Mouse (Mus musculus): Measurements from ENCODE around the gene Sema4b. TPM values are rescaled to one million over a fixed set of nuclear protein-coding genes. Genes with fewer than 3 reads are reported as not detected.

Sema4b gene
- polyA plus RNA-seq, 1 experiment from 2014 or later: 21.9 TPM

GRCm38 (mm10) chr7:80231971-80232488 is 45.4 kb downstream of the Sema4b start:
- Histone ChIP-seq H3K9me3 (replicated peaks) (no peaks in the 10 kb centered on the region), H3K36me3 (peaks cover 15% of the 10 kb centered on the region), H3K9ac (peak overlapping the region; percentile 55), H3K4me3 (replicated peaks) (peak overlapping the region; percentile 74), H3K27ac (peak overlapping the region; percentile 82), H3K4me1 (peaks cover 34% of the 10 kb centered on the region), H3K27me3 (no peaks in the 10 kb centered on the region), H3K4me2 (peak overlapping the region; percentile 90)
- WGBS: under 1% methylated on average over 29 of the region's 29 CpGs
- peak; percentile 37 for ATAC-seq (replicated peaks; ENCODE audit: low FRiP score)

- peak within 1 kb of the TSS; percentile 83 for H3K27ac ChIP-seq
- peak; percentile 99 for ATAC-seq (replicated peaks; ENCODE audit: low FRiP score)
- H3K4me1 ChIP-seq: peaks cover 34% of the 10 kb centered on the region
- H3K9me3 ChIP-seq (replicated peaks): no peaks in the 10 kb centered on the region
- H3K4me2 ChIP-seq: peak within 1 kb of the TSS; percentile 90
- H3K9ac ChIP-seq: peak within 1 kb of the TSS; percentile 76
- no peaks in the 10 kb centered on the region for H3K27me3 ChIP-seq
- peaks cover 9% of the 10 kb centered on the region for H3K36me3 ChIP-seq
- WGBS: 1% methylated on average over 56 of the region's 56 CpGs
- peak within 1 kb of the TSS; percentile 74 for H3K4me3 ChIP-seq (replicated peaks)
Observed at GRCm38 (mm10) chr7:80232489-80233029, 45.9 kb downstream of the Sema4b start, which contains the start of the genes Cib1 and Gdpgp1. TSS of gene Cib1 (minus strand) at chr7:80232813. TSS of gene Gdpgp1 (plus strand) at chr7:80232865.

DNA sequence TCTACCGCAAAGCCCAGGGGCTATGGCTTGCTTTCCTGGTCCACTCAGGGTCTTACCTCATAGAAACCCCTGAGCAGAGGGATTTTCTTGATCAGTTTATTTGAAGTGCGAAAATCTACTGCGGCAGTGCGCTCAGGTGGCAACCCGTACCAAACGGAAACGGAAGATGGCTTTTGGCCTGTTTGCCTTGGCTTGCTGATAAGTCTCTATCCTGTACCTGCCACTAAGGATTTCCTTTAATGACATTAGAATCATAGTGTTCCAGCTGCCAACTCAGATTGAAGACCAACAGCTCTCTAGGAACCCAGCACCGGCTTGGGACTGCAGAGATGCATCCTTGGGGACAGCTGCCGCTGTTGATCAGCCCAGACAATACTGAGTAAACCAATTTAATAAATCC is 47.2 kb downstream of the Sema4b start:
- no peak for ATAC-seq (replicated peaks; ENCODE audit: low FRiP score)
- 72% methylated on average over 9 of the region's 9 CpGs for WGBS
- H3K36me3 ChIP-seq: peaks cover 10% of the 10 kb centered on the region
- H3K27me3 ChIP-seq: no peaks in the 10 kb centered on the region
- peaks cover 34% of the 10 kb centered on the region for H3K4me1 ChIP-seq
- H3K4me2 ChIP-seq: peak overlapping the region; percentile 90
- no peak overlapping the region for H3K27ac ChIP-seq
- H3K9me3 ChIP-seq (replicated peaks): no peaks in the 10 kb centered on the region
- H3K9ac ChIP-seq: no peak overlapping the region
- H3K4me3 ChIP-seq (replicated peaks): peak overlapping the region; percentile 74

DNA sequence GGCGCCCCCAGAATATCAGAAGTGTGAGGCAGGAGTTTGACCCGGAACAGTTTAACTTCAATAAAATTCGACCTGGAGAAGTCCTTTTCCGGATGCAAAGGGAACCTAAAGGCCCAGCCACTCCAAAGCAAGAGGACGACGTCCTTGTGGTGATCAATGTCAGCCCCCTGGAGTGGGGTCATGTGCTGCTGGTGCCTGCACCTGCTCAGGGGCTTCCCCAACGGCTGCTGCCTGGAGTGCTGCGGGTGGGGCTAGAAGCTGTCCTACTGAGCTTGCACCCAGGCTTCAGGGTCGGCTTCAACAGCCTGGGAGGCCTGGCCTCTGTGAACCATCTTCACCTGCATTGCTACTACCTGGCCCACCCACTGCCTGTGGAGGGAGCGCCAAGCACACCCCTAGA is 51.9 kb downstream of the Sema4b start:
- Histone ChIP-seq H3K27ac (no peak overlapping the region), H3K36me3 (peaks cover 33% of the 10 kb centered on the region), H3K9ac (no peak overlapping the region), H3K4me3 (replicated peaks) (no peak overlapping the region), H3K27me3 (no peaks in the 10 kb centered on the region), H3K4me2 (no peak overlapping the region), H3K9me3 (replicated peaks) (no peaks in the 10 kb centered on the region), H3K4me1 (peaks cover 6% of the 10 kb centered on the region)
- 89% methylated on average over 10 of the region's 10 CpGs for WGBS
- ATAC-seq (replicated peaks; ENCODE audit: low FRiP score): no peak

DNA sequence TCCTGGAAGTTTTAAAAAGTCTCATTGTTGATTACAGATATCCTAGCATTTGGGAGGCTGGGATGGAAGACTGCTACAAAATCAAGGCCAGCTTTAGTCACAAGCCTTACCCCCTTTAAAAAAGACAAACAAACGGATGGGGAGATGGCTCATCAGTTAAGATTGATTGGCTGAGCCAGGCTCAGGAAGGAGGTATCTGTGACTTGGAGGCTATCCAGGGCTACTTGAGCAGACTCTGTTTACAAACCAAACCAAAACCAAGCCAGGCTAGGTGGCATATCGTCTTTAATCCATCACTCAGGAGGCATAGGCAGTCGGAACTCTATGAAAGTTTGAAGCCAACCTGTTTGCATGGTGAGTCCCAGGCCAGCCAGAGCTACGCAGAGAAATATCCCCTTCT is 55.0 kb downstream of the Sema4b start:
- H3K4me3 ChIP-seq (replicated peaks): no peak overlapping the region
- H3K9me3 ChIP-seq (replicated peaks): no peaks in the 10 kb centered on the region
- H3K27me3 ChIP-seq: no peaks in the 10 kb centered on the region
- no peak overlapping the region for H3K9ac ChIP-seq
- H3K4me1 ChIP-seq: no peaks in the 10 kb centered on the region
- no peak overlapping the region for H3K4me2 ChIP-seq
- H3K27ac ChIP-seq: no peak overlapping the region
- no peak for ATAC-seq (replicated peaks; ENCODE audit: low FRiP score)
- peaks cover 33% of the 10 kb centered on the region for H3K36me3 ChIP-seq
- WGBS: 80% methylated on average over 4 of the region's 4 CpGs

DNA sequence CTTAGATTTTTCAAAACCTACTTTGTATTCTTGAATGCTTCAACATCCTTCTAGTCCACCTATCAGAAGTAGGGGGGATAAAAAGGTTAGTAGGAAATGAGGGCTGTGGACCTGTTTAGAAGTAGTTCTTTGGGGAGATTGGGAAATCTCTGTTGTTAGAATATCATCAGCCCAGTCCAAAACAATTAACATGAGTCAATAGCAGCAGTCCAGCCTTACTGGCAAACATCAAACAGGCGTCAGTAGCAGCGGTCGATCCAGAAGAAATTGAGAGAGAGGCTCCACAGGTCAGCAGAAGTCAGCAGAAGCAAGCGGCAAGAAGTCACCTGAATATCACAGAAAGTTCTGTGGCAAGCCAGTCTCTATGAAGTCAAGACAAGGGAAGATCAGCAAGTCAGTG is 58.2 kb downstream of the Sema4b start:
- Histone ChIP-seq H3K4me3 (replicated peaks) (no peak overlapping the region), H3K4me1 (no peaks in the 10 kb centered on the region), H3K36me3 (peaks cover 14% of the 10 kb centered on the region), H3K9me3 (replicated peaks) (no peaks in the 10 kb centered on the region), H3K9ac (no peak overlapping the region), H3K4me2 (no peak overlapping the region), H3K27me3 (no peaks in the 10 kb centered on the region), H3K27ac (no peak overlapping the region)
- ATAC-seq (replicated peaks; ENCODE audit: low FRiP score): no peak
- 96% methylated on average over 4 of the region's 4 CpGs for WGBS

- peak within 1 kb of the TSS; percentile 65 for H3K4me2 ChIP-seq
- 0 out of 2 replicates have a peak, but pooled peaks cover 4% of the 10 kb centered on the region for H3K36me3 ChIP-seq
- no peaks in the 10 kb centered on the region for H3K9me3 ChIP-seq (replicated peaks)
- no peaks in the 10 kb centered on the region for H3K27me3 ChIP-seq
- H3K9ac ChIP-seq: peak within 1 kb of the TSS; percentile 59
- peak within 1 kb of the TSS; percentile 78 for H3K27ac ChIP-seq
- under 1% methylated on average over 48 of the region's 48 CpGs for WGBS
- peak; percentile 98 for ATAC-seq (replicated peaks; ENCODE audit: low FRiP score)
- no peaks in the 10 kb centered on the region for H3K4me1 ChIP-seq
- H3K4me3 ChIP-seq (replicated peaks): peak within 1 kb of the TSS; percentile 55
Observed at GRCm38 (mm10) chr7:80246148-80246721, 59.6 kb downstream of the Sema4b start, which contains the start of gene Ttll13. TSS of gene Ttll13 (plus strand) at chr7:80246376.

DNA sequence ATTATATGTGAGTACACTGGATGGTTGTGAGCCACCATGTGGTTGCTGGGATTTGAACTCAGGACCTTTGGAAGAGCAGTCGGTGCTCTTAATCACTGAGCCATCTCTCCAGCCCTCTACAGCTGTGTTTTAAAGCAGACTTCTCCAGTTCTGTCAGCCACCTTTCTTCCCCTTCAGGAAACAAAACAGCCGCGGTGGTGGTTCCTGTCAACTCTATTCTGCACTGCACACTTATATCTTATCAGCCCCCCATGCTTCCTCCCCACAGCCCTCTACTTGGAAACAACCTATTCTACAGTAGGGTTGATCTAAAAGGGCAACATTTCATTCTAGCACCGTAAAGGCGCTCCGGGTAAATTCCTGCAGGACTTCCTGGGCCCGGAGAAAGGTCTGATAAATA is 60.2 kb downstream of the Sema4b start:
- no peak for ATAC-seq (replicated peaks; ENCODE audit: low FRiP score)
- Histone ChIP-seq H3K9ac (peak overlapping the region; percentile 59; the same call in 1 of the 2 replicates), H3K36me3 (no peaks in the 10 kb centered on the region), H3K4me3 (replicated peaks) (peak overlapping the region; percentile 55), H3K27me3 (no peaks in the 10 kb centered on the region), H3K9me3 (replicated peaks) (no peaks in the 10 kb centered on the region), H3K27ac (peak overlapping the region; percentile 78; the same call in 1 of the 2 replicates), H3K4me1 (no peaks in the 10 kb centered on the region), H3K4me2 (peak overlapping the region; percentile 65)
- 68% methylated on average over 7 of the region's 7 CpGs for WGBS

DNA sequence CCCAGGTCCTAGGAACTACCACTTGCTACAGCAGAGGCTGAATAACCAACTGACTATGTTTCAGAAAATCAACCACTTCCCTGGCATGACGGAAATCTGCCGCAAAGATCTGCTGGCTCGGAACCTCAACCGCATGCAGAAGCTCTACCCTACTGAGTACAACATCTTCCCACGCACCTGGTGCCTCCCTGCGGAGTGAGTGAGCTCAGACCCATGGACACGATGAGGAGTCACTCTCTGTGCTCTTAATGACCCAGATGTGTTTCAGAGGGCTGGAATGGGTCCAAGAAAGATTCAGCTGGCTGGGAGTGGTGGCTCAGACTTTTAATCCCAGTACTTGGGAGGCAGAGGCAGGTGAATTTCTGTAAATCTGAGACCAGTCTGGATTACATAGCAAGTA is 65.8 kb downstream of the Sema4b start:
- Histone ChIP-seq H3K27me3 (peaks cover 4% of the 10 kb centered on the region; the same call in 1 of the 2 replicates), H3K36me3 (no peaks in the 10 kb centered on the region), H3K4me1 (no peaks in the 10 kb centered on the region), H3K4me3 (replicated peaks) (no peak overlapping the region), H3K27ac (no peak overlapping the region), H3K4me2 (no peak overlapping the region), H3K9ac (no peak overlapping the region), H3K9me3 (replicated peaks) (no peaks in the 10 kb centered on the region)
- ATAC-seq (replicated peaks; ENCODE audit: low FRiP score): no peak
- 74% methylated on average over 7 of the region's 7 CpGs for WGBS

GRCm38 (mm10) chr7:80252886-80253285 is 66.2 kb downstream of the Sema4b start:
- H3K4me3 ChIP-seq (replicated peaks): no peak overlapping the region
- no peaks in the 10 kb centered on the region for H3K9me3 ChIP-seq (replicated peaks)
- H3K27ac ChIP-seq: no peak overlapping the region
- H3K36me3 ChIP-seq: no peaks in the 10 kb centered on the region
- no peak for ATAC-seq (replicated peaks; ENCODE audit: low FRiP score)
- H3K27me3 ChIP-seq: peaks cover 4% of the 10 kb centered on the region; the same call in 1 of the 2 replicates
- H3K4me1 ChIP-seq: no peaks in the 10 kb centered on the region
- H3K4me2 ChIP-seq: no peak overlapping the region
- WGBS: 86% methylated on average over 11 of the region's 11 CpGs
- no peak overlapping the region for H3K9ac ChIP-seq

GRCm38 (mm10) chr7:80255981-80256380 is 69.3 kb downstream of the Sema4b start:
- no peak overlapping the region for H3K9ac ChIP-seq
- H3K27me3 ChIP-seq: peaks cover 16% of the 10 kb centered on the region
- no peak overlapping the region for H3K4me3 ChIP-seq (replicated peaks)
- no peak for ATAC-seq (replicated peaks; ENCODE audit: low FRiP score)
- no peak overlapping the region for H3K4me2 ChIP-seq
- H3K9me3 ChIP-seq (replicated peaks): no peaks in the 10 kb centered on the region
- H3K27ac ChIP-seq: no peak overlapping the region
- H3K4me1 ChIP-seq: peaks cover 7% of the 10 kb centered on the region; the same call in 1 of the 2 replicates
- WGBS: 75% methylated on average over 2 of the region's 2 CpGs
- H3K36me3 ChIP-seq: no peaks in the 10 kb centered on the region

GRCm38 (mm10) chr7:80257706-80258105 is 71.1 kb downstream of the Sema4b start:
- Histone ChIP-seq H3K27ac (no peak overlapping the region), H3K4me1 (peaks cover 17% of the 10 kb centered on the region), H3K4me2 (no peak overlapping the region), H3K9me3 (replicated peaks) (no peaks in the 10 kb centered on the region), H3K9ac (no peak overlapping the region), H3K27me3 (peaks cover 16% of the 10 kb centered on the region), H3K36me3 (no peaks in the 10 kb centered on the region), H3K4me3 (replicated peaks) (no peak overlapping the region)
- no peak for ATAC-seq (replicated peaks; ENCODE audit: low FRiP score)
- WGBS: 73% methylated on average over 2 of the region's 2 CpGs
